Mouse (Mus musculus): ENCODE data around the gene Txndc15. TPM values are rescaled to one million over a fixed set of nuclear protein-coding genes. Genes with fewer than 3 reads are reported as not detected.
A peak's percentile ranks its signal among the peaks of the same experiment; 100 is the strongest.
"Not testable (repeated sequence)": the region's sequence is repeated elsewhere in the genome, so short reads cannot be mapped to it uniquely, and the experiment has no call there.

The Txndc15 gene
- polyA plus RNA-seq, 1 experiment, result 63.9 TPM

GRCm38 (mm10) chr13:55693243-55693721 is 21.2 kb upstream of the Txndc15 start:
- TF ChIP-seq POLR2A (IDR thresholded peaks at IDR 0.05; ENCODE audit: extremely low read depth, insufficient read depth, low read length) (no peak), CTCF (IDR thresholded peaks at IDR 0.05; ENCODE audit: extremely low read depth, insufficient read depth, low read length) (no peak)

GRCm38 (mm10) chr13:55694110-55694509 is 20.3 kb upstream of the Txndc15 start:
- peak overlapping the region; percentile 83; the same call in 1 of the 2 replicates for H3K4me3 ChIP-seq (ENCODE audit: insufficient read depth, low read length)
- H3K4me1 ChIP-seq (ENCODE audit: control insufficient read depth, insufficient read depth, low read length), result peaks cover 7% of the 10 kb centered on the region
- no peak for TF ChIP-seq POLR2A (IDR thresholded peaks at IDR 0.05; ENCODE audit: extremely low read depth, insufficient read depth, low read length)
- TF ChIP-seq CTCF (IDR thresholded peaks at IDR 0.05; ENCODE audit: extremely low read depth, insufficient read depth, low read length), result no peak
- no peak overlapping the region for H3K27ac ChIP-seq (ENCODE audit: insufficient read depth, low read length)

More at GRCm38 (mm10) chr13:55693243-55693721, 21.2 kb upstream of the Txndc15 start:
- Histone ChIP-seq H3K27ac (ENCODE audit: insufficient read depth, low read length) (peak overlapping the region; percentile 93), H3K4me1 (ENCODE audit: control insufficient read depth, insufficient read depth, low read length) (peaks cover 7% of the 10 kb centered on the region), H3K4me3 (ENCODE audit: insufficient read depth, low read length) (peak overlapping the region; percentile 83)

- not testable (repeated sequence) for H3K27ac ChIP-seq (ENCODE audit: insufficient read depth, low read length); H3K4me3 ChIP-seq (ENCODE audit: insufficient read depth, low read length); H3K4me1 ChIP-seq (ENCODE audit: control insufficient read depth, insufficient read depth, low read length)
Observed at GRCm38 (mm10) chr13:55695989-55696388, 18.5 kb upstream of the Txndc15 start.

GRCm38 (mm10) chr13:55704301-55704700 is 10.1 kb upstream of the Txndc15 start:
- no peaks in the 10 kb centered on the region for H3K4me1 ChIP-seq (ENCODE audit: control insufficient read depth, insufficient read depth, low read length)
- no peak for TF ChIP-seq POLR2A (IDR thresholded peaks at IDR 0.05; ENCODE audit: extremely low read depth, insufficient read depth, low read length)
- no peak for TF ChIP-seq CTCF (IDR thresholded peaks at IDR 0.05; ENCODE audit: extremely low read depth, insufficient read depth, low read length)
- no peak overlapping the region for H3K4me3 ChIP-seq (ENCODE audit: insufficient read depth, low read length)
- no peak overlapping the region for H3K27ac ChIP-seq (ENCODE audit: insufficient read depth, low read length)

- H3K4me1 ChIP-seq (ENCODE audit: control insufficient read depth, insufficient read depth, low read length), result peaks cover 4% of the 10 kb centered on the region; the same call in 1 of the 2 replicates
- TF ChIP-seq POLR2A (IDR thresholded peaks at IDR 0.05; ENCODE audit: extremely low read depth, insufficient read depth, low read length) (no peak), CTCF (IDR thresholded peaks at IDR 0.05; ENCODE audit: extremely low read depth, insufficient read depth, low read length) (no peak)
- H3K27ac ChIP-seq (ENCODE audit: insufficient read depth, low read length), result no peak overlapping the region
- H3K4me3 ChIP-seq (ENCODE audit: insufficient read depth, low read length), result no peak overlapping the region
Observed at GRCm38 (mm10) chr13:55712846-55713245, 1.6 kb upstream of the Txndc15 start.

GRCm38 (mm10) chr13:55715167-55715512 is 690 bp downstream of the Txndc15 start:
- no peak for TF ChIP-seq CTCF (IDR thresholded peaks at IDR 0.05; ENCODE audit: extremely low read depth, insufficient read depth, low read length)
- TF ChIP-seq POLR2A (IDR thresholded peaks at IDR 0.05; ENCODE audit: extremely low read depth, insufficient read depth, low read length), result no peak
- Histone ChIP-seq H3K27ac (ENCODE audit: insufficient read depth, low read length) (peak overlapping the region; percentile 98), H3K4me3 (ENCODE audit: insufficient read depth, low read length) (peak overlapping the region; percentile 83), H3K4me1 (ENCODE audit: control insufficient read depth, insufficient read depth, low read length) (peaks cover 4% of the 10 kb centered on the region; the same call in 1 of the 2 replicates)

GRCm38 (mm10) chr13:55715908-55716510 is 1.6 kb downstream of the Txndc15 start:
- TF ChIP-seq POLR2A (IDR thresholded peaks at IDR 0.05; ENCODE audit: extremely low read depth, insufficient read depth, low read length) (no peak), CTCF (IDR thresholded peaks at IDR 0.05; ENCODE audit: extremely low read depth, insufficient read depth, low read length) (no peak)
- no peak overlapping the region for H3K4me3 ChIP-seq (ENCODE audit: insufficient read depth, low read length)
- H3K4me1 ChIP-seq (ENCODE audit: control insufficient read depth, insufficient read depth, low read length), result peaks cover 4% of the 10 kb centered on the region; the same call in 1 of the 2 replicates
- H3K27ac ChIP-seq (ENCODE audit: insufficient read depth, low read length), result no peak overlapping the region

GRCm38 (mm10) chr13:55721516-55721915 is 7.1 kb downstream of the Txndc15 start:
- no peak overlapping the region for H3K4me3 ChIP-seq (ENCODE audit: insufficient read depth, low read length)
- H3K27ac ChIP-seq (ENCODE audit: insufficient read depth, low read length), result no peak overlapping the region
- no peaks in the 10 kb centered on the region for H3K4me1 ChIP-seq (ENCODE audit: control insufficient read depth, insufficient read depth, low read length)

GRCm38 (mm10) chr13:55721995-55722394 is 7.5 kb downstream of the Txndc15 start:
- TF ChIP-seq POLR2A (IDR thresholded peaks at IDR 0.05; ENCODE audit: extremely low read depth, insufficient read depth, low read length) (no peak), CTCF (IDR thresholded peaks at IDR 0.05; ENCODE audit: extremely low read depth, insufficient read depth, low read length) (no peak)
- H3K4me1 ChIP-seq (ENCODE audit: control insufficient read depth, insufficient read depth, low read length), result no peaks in the 10 kb centered on the region
- no peak overlapping the region for H3K4me3 ChIP-seq (ENCODE audit: insufficient read depth, low read length)
- H3K27ac ChIP-seq (ENCODE audit: insufficient read depth, low read length), result no peak overlapping the region

More at GRCm38 (mm10) chr13:55721516-55721915, 7.1 kb downstream of the Txndc15 start:
- TF ChIP-seq POLR2A (IDR thresholded peaks at IDR 0.05; ENCODE audit: extremely low read depth, insufficient read depth, low read length) (no peak), CTCF (IDR thresholded peaks at IDR 0.05; ENCODE audit: extremely low read depth, insufficient read depth, low read length) (no peak)

GRCm38 (mm10) chr13:55726598-55727119 is 12.2 kb downstream of the Txndc15 start:
- peak overlapping the region; percentile 92 for H3K4me3 ChIP-seq (ENCODE audit: insufficient read depth, low read length)
- no peak for TF ChIP-seq POLR2A (IDR thresholded peaks at IDR 0.05; ENCODE audit: extremely low read depth, insufficient read depth, low read length)
- TF ChIP-seq CTCF (IDR thresholded peaks at IDR 0.05; ENCODE audit: extremely low read depth, insufficient read depth, low read length), result 0 out of 2 replicates have a peak, but pooled peaks have one; percentile 3
- H3K27ac ChIP-seq (ENCODE audit: insufficient read depth, low read length), result peak overlapping the region; percentile 97
- H3K4me1 ChIP-seq (ENCODE audit: control insufficient read depth, insufficient read depth, low read length), result no peaks in the 10 kb centered on the region

Data from cortical plate, adult 2 months (tissue).